Mouse (Mus musculus): ENCODE results near the gene Cep164. TPM values are rescaled to one million over a fixed set of nuclear protein-coding genes. Genes with fewer than 3 reads are reported as not detected.

Cep164 gene
- total and polyA plus RNA-seq, 2 experiments from 2014 or later = 14.2 to 24.6 TPM

DNA sequence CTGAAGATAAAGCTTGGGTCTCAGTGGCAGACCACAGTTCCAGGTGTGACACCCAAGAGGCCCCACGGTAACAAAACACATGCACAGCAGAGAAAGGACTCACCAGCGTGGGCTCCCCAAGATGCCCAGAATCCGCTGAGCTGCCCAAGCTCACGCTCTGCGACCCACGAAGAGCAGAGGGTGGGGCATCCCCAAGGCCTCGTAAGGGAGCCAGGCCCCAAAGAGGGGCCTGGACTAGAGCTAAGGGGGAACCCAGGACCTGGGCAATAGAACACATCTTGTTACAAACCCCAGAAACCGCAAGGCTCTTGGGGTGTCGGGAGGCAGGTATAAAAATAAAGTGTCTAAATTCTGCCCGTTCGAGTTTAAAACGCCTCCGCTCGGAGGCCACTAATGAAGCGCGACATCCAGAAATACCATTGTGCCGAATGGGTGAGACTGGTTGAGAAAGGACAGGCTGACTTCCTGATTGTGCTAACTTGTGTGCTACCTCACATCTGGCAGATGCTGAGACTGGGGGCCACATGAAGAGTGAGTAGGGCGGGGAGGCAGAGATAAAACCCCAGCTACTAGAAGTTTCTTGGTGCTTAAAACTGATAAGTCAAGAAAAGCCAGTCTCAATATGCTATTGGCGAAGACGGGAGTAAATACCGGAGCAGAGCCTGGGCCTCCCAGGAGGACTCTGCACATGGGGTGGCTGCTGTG lies 25.3 kb downstream of the Cep164 start:
- ATAC-seq = no peak
- H3K27me3 ChIP-seq (ENCODE audit: insufficient read depth, low read length) = no peaks in the 10 kb centered on the region
- no peak overlapping the region for H3K4me3 ChIP-seq (ENCODE audit: low read length)
- WGBS = 76% methylated on average over 21 of the region's 21 CpGs
- peaks cover 15% of the 10 kb centered on the region; the same call in 1 of the 2 replicates for H3K36me3 ChIP-seq (ENCODE audit: insufficient read depth, low read length)
- peaks cover 4% of the 10 kb centered on the region; the same call in 1 of the 2 replicates for H3K4me1 ChIP-seq (ENCODE audit: insufficient read depth, low read length)
- no peak for TF ChIP-seq CTCF (IDR thresholded peaks at IDR 0.05; ENCODE audit: low read depth)
- no peak overlapping the region for H3K27ac ChIP-seq
- H3K4me2 ChIP-seq (ENCODE audit: low read depth, low read length) = no peak overlapping the region
- no peak for DNase-seq (ENCODE audit: low spot score)
- H3K9ac ChIP-seq (replicated peaks; ENCODE audit: low read length) = no peak overlapping the region
- no peaks in the 10 kb centered on the region for H3K9me3 ChIP-seq (ENCODE audit: low read length)

DNA sequence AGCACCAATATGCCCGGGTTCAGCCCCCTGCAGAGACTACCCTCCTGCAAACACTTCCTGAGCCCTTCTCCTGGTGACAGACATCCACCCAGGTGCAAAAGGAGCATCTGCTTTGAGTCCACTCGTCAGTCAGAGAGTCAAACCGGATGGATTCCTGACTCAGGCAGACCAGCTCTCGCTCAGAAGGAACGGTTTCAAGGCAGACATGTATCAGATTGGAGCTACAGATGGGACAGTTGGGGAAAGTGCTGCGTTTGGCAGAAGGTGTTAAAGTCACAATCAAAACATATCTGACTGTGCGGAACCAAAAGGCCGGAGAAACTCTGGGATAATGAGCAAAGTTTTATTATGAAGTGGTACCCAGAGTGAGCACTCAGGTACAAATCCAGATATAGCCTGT lies 29.1 kb downstream of the Cep164 start:
- H3K9ac ChIP-seq (replicated peaks; ENCODE audit: low read length) = no peak overlapping the region
- no peak overlapping the region for H3K27ac ChIP-seq
- no peak overlapping the region for H3K4me2 ChIP-seq (ENCODE audit: low read depth, low read length)
- no peaks in the 10 kb centered on the region for H3K27me3 ChIP-seq (ENCODE audit: insufficient read depth, low read length)
- DNase-seq (ENCODE audit: low spot score) (no peak), ATAC-seq (no peak)
- no peaks in the 10 kb centered on the region; the same call in 1 of the 2 replicates for H3K36me3 ChIP-seq (ENCODE audit: insufficient read depth, low read length)
- H3K9me3 ChIP-seq (ENCODE audit: low read length) = no peaks in the 10 kb centered on the region
- no peak overlapping the region for H3K4me3 ChIP-seq (ENCODE audit: low read length)
- H3K4me1 ChIP-seq (ENCODE audit: insufficient read depth, low read length) = peaks cover 7% of the 10 kb centered on the region; the same call in 1 of the 2 replicates
- WGBS = 75% methylated on average over 8 of the region's 8 CpGs
- no peak for TF ChIP-seq CTCF (IDR thresholded peaks at IDR 0.05; ENCODE audit: low read depth)

DNA sequence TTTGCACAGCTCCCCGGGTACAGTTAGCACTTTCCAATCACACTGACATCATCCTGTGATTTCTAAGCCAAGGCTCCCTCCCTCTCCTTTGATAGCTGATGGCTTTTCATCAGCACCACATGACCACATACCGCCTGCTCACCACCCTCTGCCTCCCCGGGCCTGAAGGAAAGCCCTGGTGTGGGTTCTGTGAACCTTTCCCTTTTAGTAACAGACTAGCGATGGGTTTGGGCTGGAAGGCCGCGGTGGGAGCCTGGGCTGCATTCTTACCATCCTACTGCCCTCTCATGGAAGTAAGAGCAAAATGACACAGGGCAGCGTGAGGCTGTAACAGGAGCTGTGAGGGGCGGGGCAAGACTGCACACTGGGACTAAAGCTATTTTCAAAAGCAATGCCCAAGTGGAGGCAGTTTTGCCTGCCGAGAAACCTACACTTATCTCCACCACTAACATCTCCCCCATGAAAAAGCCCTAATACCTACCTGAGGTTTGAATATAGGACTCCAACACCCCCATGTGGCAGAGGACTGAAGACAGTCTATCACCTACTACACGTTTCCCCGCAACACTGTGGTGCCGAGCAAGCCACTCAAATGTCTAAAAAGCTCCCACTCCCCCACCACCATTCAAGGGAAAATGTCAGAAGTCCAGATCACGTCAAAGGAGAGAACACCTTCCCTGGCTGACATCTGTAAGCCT lies 29.9 kb downstream of the Cep164 start:
- H3K4me3 ChIP-seq (ENCODE audit: low read length) = no peak overlapping the region
- H3K27me3 ChIP-seq (ENCODE audit: insufficient read depth, low read length) = no peaks in the 10 kb centered on the region
- H3K4me2 ChIP-seq (ENCODE audit: low read depth, low read length) = no peak overlapping the region
- ATAC-seq (peak; percentile 78), DNase-seq (ENCODE audit: low spot score) (peak; percentile 83)
- 14% methylated on average over 13 of the region's 13 CpGs for WGBS
- H3K9me3 ChIP-seq (ENCODE audit: low read length) = no peaks in the 10 kb centered on the region
- H3K9ac ChIP-seq (replicated peaks; ENCODE audit: low read length) = 0 out of 2 replicates have a peak overlapping the region, but pooled peaks have one; percentile 35
- no peaks in the 10 kb centered on the region for H3K36me3 ChIP-seq (ENCODE audit: insufficient read depth, low read length)
- TF ChIP-seq CTCF (IDR thresholded peaks at IDR 0.05; ENCODE audit: low read depth) = peak; percentile 70
- H3K27ac ChIP-seq = peak overlapping the region; percentile 56; the same call in 1 of the 2 replicates
- H3K4me1 ChIP-seq (ENCODE audit: insufficient read depth, low read length) = peaks cover 7% of the 10 kb centered on the region; the same call in 1 of the 2 replicates

DNA sequence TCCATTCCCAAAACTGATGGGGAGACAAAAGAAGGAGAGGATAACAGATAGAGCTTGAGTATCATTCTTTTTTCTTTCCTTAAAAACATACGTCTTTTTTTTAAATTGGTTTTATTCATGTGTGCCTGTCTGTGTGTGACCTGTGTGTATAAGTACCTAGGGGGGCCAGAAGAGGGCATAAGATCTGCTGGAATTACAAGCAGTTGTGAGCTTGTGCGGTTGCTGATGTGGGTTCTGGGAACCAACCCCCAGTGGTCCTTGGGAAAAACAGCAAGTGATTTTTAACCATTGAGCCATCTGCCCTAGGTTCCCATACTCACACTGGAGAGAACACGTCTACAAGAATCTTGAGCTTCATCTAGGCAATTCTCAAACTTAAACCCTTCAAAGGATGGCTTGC lies 31.2 kb downstream of the Cep164 start:
- no peaks in the 10 kb centered on the region for H3K27me3 ChIP-seq (ENCODE audit: insufficient read depth, low read length)
- ATAC-seq (no peak), DNase-seq (ENCODE audit: low spot score) (no peak)
- WGBS = 63% methylated on average over 3 of the region's 3 CpGs
- H3K4me1 ChIP-seq (ENCODE audit: insufficient read depth, low read length) = peaks cover 7% of the 10 kb centered on the region; the same call in 1 of the 2 replicates
- H3K4me3 ChIP-seq (ENCODE audit: low read length) = no peak overlapping the region
- peak; percentile 41 for TF ChIP-seq CTCF (IDR thresholded peaks at IDR 0.05; ENCODE audit: low read depth)
- H3K9ac ChIP-seq (replicated peaks; ENCODE audit: low read length) = no peak overlapping the region
- no peak overlapping the region; the same call in 1 of the 2 replicates for H3K27ac ChIP-seq
- H3K9me3 ChIP-seq (ENCODE audit: low read length) = no peaks in the 10 kb centered on the region
- H3K36me3 ChIP-seq (ENCODE audit: insufficient read depth, low read length) = no peaks in the 10 kb centered on the region
- H3K4me2 ChIP-seq (ENCODE audit: low read depth, low read length) = no peak overlapping the region

DNA sequence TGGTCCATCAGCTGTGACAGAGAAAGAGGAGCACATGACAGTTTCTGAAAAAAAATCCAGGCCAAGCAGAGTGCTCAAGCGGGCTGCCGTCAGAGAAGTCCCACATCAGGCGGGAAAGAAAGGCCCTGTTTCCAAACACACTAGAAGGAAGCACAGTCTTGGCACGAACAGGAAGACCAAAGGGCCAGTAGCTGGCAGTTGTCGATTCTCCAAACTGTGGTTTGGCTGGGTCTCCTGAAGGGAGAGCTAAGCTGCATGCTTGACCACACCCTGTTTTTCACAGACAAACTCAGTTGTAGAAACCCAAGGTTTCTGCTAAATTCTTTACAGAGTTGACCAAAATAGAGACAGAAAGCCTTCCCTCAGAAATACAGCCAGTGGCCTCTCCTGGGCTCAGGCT lies 32.8 kb downstream of the Cep164 start:
- DNase-seq (ENCODE audit: low spot score) (no peak), ATAC-seq (no peak)
- Histone ChIP-seq H3K9ac (replicated peaks; ENCODE audit: low read length) (no peak overlapping the region), H3K36me3 (ENCODE audit: insufficient read depth, low read length) (no peaks in the 10 kb centered on the region), H3K4me3 (ENCODE audit: low read length) (no peak overlapping the region), H3K9me3 (ENCODE audit: low read length) (no peaks in the 10 kb centered on the region), H3K27ac (no peak overlapping the region), H3K4me2 (ENCODE audit: low read depth, low read length) (no peak overlapping the region), H3K4me1 (ENCODE audit: insufficient read depth, low read length) (peaks cover 7% of the 10 kb centered on the region; the same call in 1 of the 2 replicates), H3K27me3 (ENCODE audit: insufficient read depth, low read length) (no peaks in the 10 kb centered on the region)
- TF ChIP-seq CTCF (IDR thresholded peaks at IDR 0.05; ENCODE audit: low read depth) = no peak
- WGBS = 74% methylated on average over 5 of the region's 5 CpGs

DNA sequence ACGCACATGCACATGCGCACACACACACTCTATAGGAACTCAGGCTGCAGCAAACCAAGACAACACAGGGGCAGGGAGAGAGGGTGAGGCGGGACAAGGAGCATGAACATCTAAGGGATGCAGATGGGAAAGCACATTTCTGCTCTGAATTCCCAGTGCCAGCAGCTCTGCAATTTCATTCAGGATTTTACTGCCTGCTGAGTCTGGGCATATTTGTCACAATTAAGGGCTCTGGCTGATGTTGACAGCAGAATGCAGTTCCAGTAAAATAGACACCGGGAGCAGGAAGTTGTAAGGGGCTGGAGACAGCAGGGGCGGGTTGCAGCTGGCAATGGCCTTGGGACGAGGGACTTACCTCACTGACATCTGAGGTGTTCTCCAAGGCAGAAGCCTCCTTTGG lies 34.8 kb downstream of the Cep164 start:
- WGBS = 62% methylated on average over 6 of the region's 6 CpGs
- H3K9ac ChIP-seq (replicated peaks; ENCODE audit: low read length) = no peak overlapping the region
- peak; percentile 62 for DNase-seq (ENCODE audit: low spot score)
- no peaks in the 10 kb centered on the region for H3K36me3 ChIP-seq (ENCODE audit: insufficient read depth, low read length)
- no peak for TF ChIP-seq CTCF (IDR thresholded peaks at IDR 0.05; ENCODE audit: low read depth)
- no peak overlapping the region for H3K4me3 ChIP-seq (ENCODE audit: low read length)
- no peaks in the 10 kb centered on the region for H3K27me3 ChIP-seq (ENCODE audit: insufficient read depth, low read length)
- no peaks in the 10 kb centered on the region for H3K9me3 ChIP-seq (ENCODE audit: low read length)
- no peak overlapping the region for H3K4me2 ChIP-seq (ENCODE audit: low read depth, low read length)
- no peak for ATAC-seq
- peaks cover 7% of the 10 kb centered on the region; the same call in 1 of the 2 replicates for H3K4me1 ChIP-seq (ENCODE audit: insufficient read depth, low read length)
- H3K27ac ChIP-seq = peak overlapping the region; percentile 76; the same call in 1 of the 2 replicates
